ENCODE assay signal across 14 mouse cellular contexts in the genomic region with DNA sequence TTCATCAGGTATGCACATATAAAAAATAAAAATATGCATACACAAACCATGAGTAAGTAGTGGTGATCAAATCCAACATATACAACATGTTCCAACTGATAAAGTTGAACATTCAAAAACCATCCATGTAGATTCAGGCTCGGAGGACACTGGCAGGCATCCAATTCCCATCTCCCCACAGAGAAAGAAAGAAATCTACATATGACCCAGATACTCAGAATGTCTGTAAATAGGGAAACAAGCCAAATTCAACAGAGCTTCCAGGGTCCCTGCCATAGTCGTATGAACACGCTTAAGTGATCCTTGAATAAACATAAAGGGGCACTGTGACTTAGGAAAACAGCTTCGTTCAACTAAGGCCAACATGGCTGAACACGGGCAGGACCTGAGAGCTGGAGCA. TPM values are rescaled to one million over a fixed set of nuclear protein-coding genes. Genes with fewer than 3 reads are reported as not detected.
DNase-seq lines count a peak whose midpoint lies in the region; ATAC-seq lines count a peak whose summit lies in the region.
"Had no signal": no experiment of that assay in that cellular context is flagged by ENCODE, and none has a peak within 500 bp of the region (broad histone marks: within the 10 kb centered on the region; RNA-seq: fewer than 3 reads in every experiment).

No protein-coding gene starts in this region.

- WGBS in kidney, embryonic 14.5 days = 70% methylated on average over 5 of the region's 5 CpGs
- 70% methylated on average over 5 of the region's 5 CpGs for WGBS in midbrain, embryonic 13.5 days
- WGBS in midbrain, embryonic 10.5 days = 92% methylated on average over 5 of the region's 5 CpGs

- peak; percentile 15 for DNase-seq in cerebellum, adult 8-10 months
- DNase-seq in cerebellum, adult 11-12 months = no peak
- DNase-seq in kidney, adult 11 months = peak; percentile 14
- DNase-seq in midbrain, embryonic 10.5 days (ENCODE audit: low spot score) = no peak
- peak; percentile 14 to 26 for DNase-seq in cerebellum, postnatal 36 days
- no peak for DNase-seq in testis, postnatal 14 days (ENCODE audit: low spot score)
- DNase-seq: adrenal gland, adult 2 months; gastrocnemius, adult 2 months; heart, postnatal 36 days; layer of hippocampus, adult 9-11 months; thymus, postnatal 4 days had no signal

- H3K9ac ChIP-seq in kidney, embryonic 14.5 days (ENCODE audit: low read depth, low read length) = no peak overlapping the region
- no peak overlapping the region for H3K9ac ChIP-seq in midbrain, embryonic 13.5 days (replicated peaks)
- H3K9ac ChIP-seq: limb, embryonic 15.5 days had no signal

- H3K27me3 ChIP-seq in kidney, embryonic 14.5 days (ENCODE audit: control insufficient read depth, insufficient read depth, low read length) = no peaks in the 10 kb centered on the region
- H3K27me3 ChIP-seq in midbrain, embryonic 13.5 days = no peaks in the 10 kb centered on the region
- no peaks in the 10 kb centered on the region for H3K27me3 ChIP-seq in midbrain, embryonic 10.5 days (ENCODE audit: low read depth, poor library complexity, severe bottlenecking)
- H3K27me3 ChIP-seq: limb, embryonic 15.5 days had no signal

- no peaks in the 10 kb centered on the region for H3K9me3 ChIP-seq in kidney, embryonic 14.5 days (ENCODE audit: control insufficient read depth, low read length)
- H3K9me3 ChIP-seq in midbrain, embryonic 13.5 days = no peaks in the 10 kb centered on the region
- no peaks in the 10 kb centered on the region for H3K9me3 ChIP-seq in midbrain, embryonic 10.5 days (replicated peaks)
- H3K9me3 ChIP-seq: limb, embryonic 15.5 days had no signal

- no peak overlapping the region for H3K4me2 ChIP-seq in kidney, embryonic 14.5 days (replicated peaks; ENCODE audit: low read depth, low read length)
- no peak overlapping the region for H3K4me2 ChIP-seq in midbrain, embryonic 13.5 days (replicated peaks)
- H3K4me2 ChIP-seq: limb, embryonic 15.5 days had no signal

- no peak overlapping the region for H3K4me3 ChIP-seq in kidney, embryonic 14.5 days (ENCODE audit: low read length)
- H3K4me3 ChIP-seq in midbrain, embryonic 13.5 days (replicated peaks) = no peak overlapping the region
- H3K4me3 ChIP-seq in midbrain, embryonic 10.5 days = no peak overlapping the region
- H3K4me3 ChIP-seq: gastrocnemius, adult 2 months; limb, embryonic 15.5 days had no signal

- no peak overlapping the region for H3K27ac ChIP-seq in kidney, embryonic 14.5 days (ENCODE audit: low read depth, low read length)
- 0 out of 2 replicates have a peak overlapping the region, but pooled peaks have one; percentile 10 for H3K27ac ChIP-seq in midbrain, embryonic 13.5 days
- no peak overlapping the region for H3K27ac ChIP-seq in midbrain, embryonic 10.5 days (replicated peaks)
- H3K27ac ChIP-seq: gastrocnemius, adult 2 months; limb, embryonic 15.5 days had no signal

- no peak for ATAC-seq in kidney, embryonic 14.5 days (ENCODE audit: low FRiP score, low TSS enrichment)
- no peak for ATAC-seq in midbrain, embryonic 13.5 days

- no peaks in the 10 kb centered on the region for H3K4me1 ChIP-seq in kidney, embryonic 14.5 days (ENCODE audit: control insufficient read depth, insufficient read depth, low read length)
- H3K4me1 ChIP-seq in midbrain, embryonic 13.5 days (replicated peaks) = 0 out of 2 replicates have a peak, but pooled peaks cover 4% of the 10 kb centered on the region
- no peaks in the 10 kb centered on the region for H3K4me1 ChIP-seq in midbrain, embryonic 10.5 days
- H3K4me1 ChIP-seq: limb, embryonic 15.5 days had no signal

- no peaks in the 10 kb centered on the region; the same call in 1 of the 2 replicates for H3K36me3 ChIP-seq in kidney, embryonic 14.5 days (ENCODE audit: control insufficient read depth, insufficient read depth, low read length)
- H3K36me3 ChIP-seq in midbrain, embryonic 13.5 days = peaks cover 19% of the 10 kb centered on the region
- peaks cover 15% of the 10 kb centered on the region for H3K36me3 ChIP-seq in midbrain, embryonic 10.5 days

RNA-seq across cellular contexts. Expression of a gene that starts 49.9 kb away (rescaled TPM):
- 6.7 and 13.6 TPM in 2 replicates for polyA plus RNA-seq in kidney, embryonic 14.5 days (2014; fragmentation: Nextera tagmentation; extraction: Ambion mirVana)
- 28.8 and 28.9 TPM in 2 replicates for polyA plus RNA-seq in midbrain, embryonic 13.5 days (2015; fragmentation: Nextera tagmentation; extraction: Ambion mirVana)
- 16.2 and 20.4 TPM in 2 replicates for polyA plus RNA-seq in midbrain, embryonic 10.5 days (2016; fragmentation: Nextera tagmentation; extraction: Ambion mirVana)

Comparison
In these comparisons a context has a peak if more than half of its experiments do, and no peak if none do; other contexts are left out.
1. DNase-seq: peak in cerebellum, adult 8-10 months (single experiment), kidney, adult 11 months (single experiment) and cerebellum, postnatal 36 days (2 of 2); none in cerebellum, adult 11-12 months (single experiment), midbrain, embryonic 10.5 days (single experiment) and testis, postnatal 14 days (single experiment).